Mouse (Mus musculus): ENCODE data around the gene Rhoc. TPM values are rescaled to one million over a fixed set of nuclear protein-coding genes. Genes with fewer than 3 reads are reported as not detected.

The Rhoc gene
- polyA plus RNA-seq, 1 experiment from 2014 or later: 160 TPM

DNA sequence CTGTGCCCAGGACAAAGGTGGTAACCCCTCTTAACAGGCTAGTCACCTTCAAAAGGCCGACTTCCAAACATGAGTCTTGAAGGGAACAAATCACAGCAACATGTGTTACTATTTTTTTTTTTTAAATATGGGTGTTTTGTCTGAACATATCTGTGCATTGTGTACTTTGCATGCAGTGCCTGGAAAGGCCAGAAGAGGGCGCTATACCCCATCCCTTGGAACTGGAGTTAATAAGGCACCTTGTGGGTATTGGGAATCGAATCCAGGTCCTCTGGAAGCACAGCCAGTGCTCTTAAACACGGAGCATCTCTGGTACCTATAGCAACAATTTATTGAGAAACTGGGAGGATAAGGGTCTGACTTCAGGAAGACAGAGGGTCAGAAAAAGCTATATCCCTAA lies 23.2 kb upstream of the Rhoc start:
- Histone ChIP-seq H3K27me3 (ENCODE audit: control insufficient read depth, insufficient read depth, low read length) (no peaks in the 10 kb centered on the region), H3K4me1 (ENCODE audit: control insufficient read depth, insufficient read depth, low read length) (peaks cover 2% of the 10 kb centered on the region; the same call in 1 of the 2 replicates), H3K9ac (ENCODE audit: low read length) (no peak overlapping the region), H3K36me3 (ENCODE audit: control insufficient read depth, insufficient read depth, low read length) (no peaks in the 10 kb centered on the region), H3K4me2 (ENCODE audit: low read depth, severe bottlenecking) (no peak overlapping the region), H3K27ac (replicated peaks; ENCODE audit: low read depth, low read length) (no peak overlapping the region), H3K9me3 (ENCODE audit: control insufficient read depth, low read length) (no peaks in the 10 kb centered on the region), H3K4me3 (ENCODE audit: low read depth, low read length) (no peak overlapping the region)
- peak; percentile 68 for DNase-seq (ENCODE audit: low spot score)
- 28% methylated on average over 4 of the region's 4 CpGs for WGBS
- ATAC-seq (ENCODE audit: insufficient number of reproducible peaks, low FRiP score, low TSS enrichment, low read depth): no peak

DNA sequence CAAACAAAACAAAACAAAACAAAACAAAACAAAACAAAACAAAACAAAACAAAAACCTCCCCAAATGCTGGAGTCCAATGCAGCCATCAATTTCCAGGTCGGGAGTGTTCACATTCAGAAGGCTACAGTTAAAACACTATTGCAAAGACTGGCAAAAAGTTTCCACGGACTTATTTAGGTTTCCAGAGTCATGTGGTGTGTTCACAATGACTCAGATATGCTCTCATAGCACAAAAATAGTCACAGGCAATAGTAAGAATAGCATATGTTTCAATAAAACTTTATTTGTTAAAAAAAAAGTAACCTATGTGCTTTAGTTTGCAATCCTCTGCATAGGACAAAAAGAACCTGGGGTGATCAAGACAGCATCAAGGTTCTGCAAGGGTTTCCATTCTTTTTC lies 21.0 kb upstream of the Rhoc start:
- no peak overlapping the region for H3K9ac ChIP-seq (ENCODE audit: low read length)
- no peak overlapping the region for H3K4me2 ChIP-seq (ENCODE audit: low read depth, severe bottlenecking)
- H3K36me3 ChIP-seq (ENCODE audit: control insufficient read depth, insufficient read depth, low read length): no peaks in the 10 kb centered on the region
- H3K27ac ChIP-seq (replicated peaks; ENCODE audit: low read depth, low read length): no peak overlapping the region
- DNase-seq (ENCODE audit: low spot score): no peak
- no peaks in the 10 kb centered on the region for H3K27me3 ChIP-seq (ENCODE audit: control insufficient read depth, insufficient read depth, low read length)
- H3K4me1 ChIP-seq (ENCODE audit: control insufficient read depth, insufficient read depth, low read length): peaks cover 16% of the 10 kb centered on the region
- no peaks in the 10 kb centered on the region for H3K9me3 ChIP-seq (ENCODE audit: control insufficient read depth, low read length)
- H3K4me3 ChIP-seq (ENCODE audit: low read depth, low read length): no peak overlapping the region
- ATAC-seq (ENCODE audit: insufficient number of reproducible peaks, low FRiP score, low TSS enrichment, low read depth): no peak
- WGBS: 67% methylated on average over 2 of the region's 2 CpGs

- H3K27me3 ChIP-seq (ENCODE audit: control insufficient read depth, insufficient read depth, low read length): no peaks in the 10 kb centered on the region
- H3K4me3 ChIP-seq (ENCODE audit: low read depth, low read length): no peak overlapping the region
- peaks cover 16% of the 10 kb centered on the region for H3K4me1 ChIP-seq (ENCODE audit: control insufficient read depth, insufficient read depth, low read length)
- DNase-seq (ENCODE audit: low spot score) (no peak), ATAC-seq (ENCODE audit: insufficient number of reproducible peaks, low FRiP score, low TSS enrichment, low read depth) (no peak)
- no peak overlapping the region for H3K4me2 ChIP-seq (ENCODE audit: low read depth, severe bottlenecking)
- no peaks in the 10 kb centered on the region for H3K9me3 ChIP-seq (ENCODE audit: control insufficient read depth, low read length)
- no peaks in the 10 kb centered on the region for H3K36me3 ChIP-seq (ENCODE audit: control insufficient read depth, insufficient read depth, low read length)
- H3K9ac ChIP-seq (ENCODE audit: low read length): no peak overlapping the region
- no peak overlapping the region for H3K27ac ChIP-seq (replicated peaks; ENCODE audit: low read depth, low read length)
- 76% methylated on average over 4 of the region's 4 CpGs for WGBS
Measured at GRCm38 (mm10) chr3:104767716-104768115, 20.5 kb upstream of the Rhoc start.

GRCm38 (mm10) chr3:104769135-104769534 lies 19.0 kb upstream of the Rhoc start:
- DNase-seq (ENCODE audit: low spot score) (no peak), ATAC-seq (ENCODE audit: insufficient number of reproducible peaks, low FRiP score, low TSS enrichment, low read depth) (no peak)
- H3K4me3 ChIP-seq (ENCODE audit: low read depth, low read length): no peak overlapping the region
- H3K9me3 ChIP-seq (ENCODE audit: control insufficient read depth, low read length): no peaks in the 10 kb centered on the region
- H3K27ac ChIP-seq (replicated peaks; ENCODE audit: low read depth, low read length): no peak overlapping the region
- H3K9ac ChIP-seq (ENCODE audit: low read length): no peak overlapping the region
- 65% methylated on average over 3 of the region's 3 CpGs for WGBS
- no peaks in the 10 kb centered on the region for H3K27me3 ChIP-seq (ENCODE audit: control insufficient read depth, insufficient read depth, low read length)
- peaks cover 20% of the 10 kb centered on the region for H3K4me1 ChIP-seq (ENCODE audit: control insufficient read depth, insufficient read depth, low read length)
- no peaks in the 10 kb centered on the region for H3K36me3 ChIP-seq (ENCODE audit: control insufficient read depth, insufficient read depth, low read length)
- no peak overlapping the region for H3K4me2 ChIP-seq (ENCODE audit: low read depth, severe bottlenecking)

DNA sequence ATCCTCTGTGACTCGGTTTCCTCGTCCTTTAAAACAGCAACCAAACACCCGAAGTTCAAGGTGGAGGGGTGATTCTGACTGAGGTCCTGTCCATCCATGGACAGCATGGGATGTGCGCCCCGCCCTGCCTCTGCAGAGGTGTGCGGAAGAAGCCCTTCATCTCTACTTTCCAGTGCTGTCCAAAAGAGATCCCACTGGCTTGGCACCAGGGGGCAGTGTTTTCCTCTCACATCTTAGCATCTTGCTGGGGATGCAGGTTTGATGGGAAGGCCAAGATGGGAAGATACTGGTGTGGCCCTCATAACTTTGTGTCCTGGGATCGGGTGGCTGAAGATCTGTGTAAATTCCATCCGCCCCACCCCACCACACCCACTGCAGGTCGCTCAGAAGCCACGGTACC lies 18.1 kb upstream of the Rhoc start:
- 61% methylated on average over 10 of the region's 10 CpGs for WGBS
- no peak overlapping the region for H3K4me2 ChIP-seq (ENCODE audit: low read depth, severe bottlenecking)
- no peak overlapping the region for H3K4me3 ChIP-seq (ENCODE audit: low read depth, low read length)
- no peak overlapping the region for H3K9ac ChIP-seq (ENCODE audit: low read length)
- H3K9me3 ChIP-seq (ENCODE audit: control insufficient read depth, low read length): no peaks in the 10 kb centered on the region
- H3K27ac ChIP-seq (replicated peaks; ENCODE audit: low read depth, low read length): peak overlapping the region; percentile 66; the same call in 1 of the 2 replicates
- DNase-seq (ENCODE audit: low spot score): peak; percentile 65
- H3K27me3 ChIP-seq (ENCODE audit: control insufficient read depth, insufficient read depth, low read length): no peaks in the 10 kb centered on the region
- no peak for ATAC-seq (ENCODE audit: insufficient number of reproducible peaks, low FRiP score, low TSS enrichment, low read depth)
- H3K36me3 ChIP-seq (ENCODE audit: control insufficient read depth, insufficient read depth, low read length): no peaks in the 10 kb centered on the region
- H3K4me1 ChIP-seq (ENCODE audit: control insufficient read depth, insufficient read depth, low read length): peaks cover 20% of the 10 kb centered on the region

DNA sequence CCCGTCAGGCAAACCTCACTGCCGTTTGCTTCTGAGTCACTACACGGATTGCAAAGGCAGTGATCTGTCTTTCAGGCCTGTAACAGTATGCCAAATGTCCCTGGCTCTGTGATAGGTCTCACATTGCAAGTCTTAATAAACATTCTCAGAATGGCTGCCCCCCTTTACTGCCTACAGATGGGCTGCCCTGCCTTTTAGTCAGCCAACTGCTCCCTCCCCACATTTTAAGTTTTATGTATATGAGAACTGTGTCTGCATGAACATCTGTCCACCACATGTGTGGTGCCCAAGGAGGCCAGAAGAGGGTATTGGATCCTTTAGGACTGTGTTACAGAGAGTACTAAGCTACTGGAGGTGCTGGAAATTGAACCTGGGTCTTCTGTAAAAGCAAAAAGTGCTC lies 17.3 kb upstream of the Rhoc start:
- WGBS: 25% methylated on average over 3 of the region's 3 CpGs

DNA sequence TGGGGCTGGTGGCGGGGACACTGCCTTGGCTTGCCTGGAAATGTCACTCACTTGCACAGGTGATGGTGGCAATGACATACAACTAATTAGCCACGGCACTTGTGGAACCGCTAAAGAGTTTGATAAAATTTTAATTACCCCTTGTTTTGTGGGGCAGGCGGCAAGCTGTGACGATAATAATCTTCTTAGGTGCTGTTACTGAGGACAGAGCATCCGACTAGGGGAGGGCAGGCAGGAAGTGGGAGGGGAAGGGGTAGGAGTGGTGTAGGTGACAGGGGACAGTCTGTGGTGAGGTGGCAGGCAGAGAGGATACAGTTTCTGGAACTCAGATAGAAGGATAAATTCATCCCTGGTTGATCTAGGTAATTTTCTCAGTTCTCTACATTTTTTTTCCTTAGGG lies 16.7 kb upstream of the Rhoc start:
- no peak overlapping the region for H3K4me2 ChIP-seq (ENCODE audit: low read depth, severe bottlenecking)
- H3K36me3 ChIP-seq (ENCODE audit: control insufficient read depth, insufficient read depth, low read length): no peaks in the 10 kb centered on the region
- DNase-seq (ENCODE audit: low spot score) (no peak), ATAC-seq (ENCODE audit: insufficient number of reproducible peaks, low FRiP score, low TSS enrichment, low read depth) (no peak)
- H3K27me3 ChIP-seq (ENCODE audit: control insufficient read depth, insufficient read depth, low read length): peaks cover under 1% of the 10 kb centered on the region
- H3K9ac ChIP-seq (ENCODE audit: low read length): no peak overlapping the region
- H3K27ac ChIP-seq (replicated peaks; ENCODE audit: low read depth, low read length): no peak overlapping the region; the same call in 1 of the 2 replicates
- peaks cover 20% of the 10 kb centered on the region for H3K4me1 ChIP-seq (ENCODE audit: control insufficient read depth, insufficient read depth, low read length)
- no peak overlapping the region for H3K4me3 ChIP-seq (ENCODE audit: low read depth, low read length)
- no peaks in the 10 kb centered on the region for H3K9me3 ChIP-seq (ENCODE audit: control insufficient read depth, low read length)
- 26% methylated on average over 6 of the region's 6 CpGs for WGBS

More for the DNA sequence above, 17.3 kb upstream of the Rhoc start:
- Histone ChIP-seq H3K27ac (replicated peaks; ENCODE audit: low read depth, low read length) (peak overlapping the region; percentile 66; the same call in 1 of the 2 replicates), H3K4me1 (ENCODE audit: control insufficient read depth, insufficient read depth, low read length) (peaks cover 20% of the 10 kb centered on the region), H3K27me3 (ENCODE audit: control insufficient read depth, insufficient read depth, low read length) (no peaks in the 10 kb centered on the region), H3K9ac (ENCODE audit: low read length) (no peak overlapping the region), H3K36me3 (ENCODE audit: control insufficient read depth, insufficient read depth, low read length) (no peaks in the 10 kb centered on the region), H3K4me2 (ENCODE audit: low read depth, severe bottlenecking) (no peak overlapping the region), H3K9me3 (ENCODE audit: control insufficient read depth, low read length) (no peaks in the 10 kb centered on the region), H3K4me3 (ENCODE audit: low read depth, low read length) (no peak overlapping the region)
- ATAC-seq (ENCODE audit: insufficient number of reproducible peaks, low FRiP score, low TSS enrichment, low read depth) (peak; percentile 67), DNase-seq (ENCODE audit: low spot score) (peak; percentile 68)

- Histone ChIP-seq H3K36me3 (ENCODE audit: control insufficient read depth, insufficient read depth, low read length) (no peaks in the 10 kb centered on the region), H3K27ac (replicated peaks; ENCODE audit: low read depth, low read length) (no peak overlapping the region; the same call in 1 of the 2 replicates), H3K9me3 (ENCODE audit: control insufficient read depth, low read length) (no peaks in the 10 kb centered on the region), H3K4me1 (ENCODE audit: control insufficient read depth, insufficient read depth, low read length) (peaks cover 24% of the 10 kb centered on the region), H3K4me2 (ENCODE audit: low read depth, severe bottlenecking) (no peak overlapping the region), H3K4me3 (ENCODE audit: low read depth, low read length) (no peak overlapping the region), H3K27me3 (ENCODE audit: control insufficient read depth, insufficient read depth, low read length) (peaks cover 16% of the 10 kb centered on the region), H3K9ac (ENCODE audit: low read length) (no peak overlapping the region)
- 75% methylated on average over 7 of the region's 7 CpGs for WGBS
- ATAC-seq (ENCODE audit: insufficient number of reproducible peaks, low FRiP score, low TSS enrichment, low read depth) (no peak), DNase-seq (ENCODE audit: low spot score) (no peak)
Measured at GRCm38 (mm10) chr3:104773301-104773700, 14.9 kb upstream of the Rhoc start.

DNA sequence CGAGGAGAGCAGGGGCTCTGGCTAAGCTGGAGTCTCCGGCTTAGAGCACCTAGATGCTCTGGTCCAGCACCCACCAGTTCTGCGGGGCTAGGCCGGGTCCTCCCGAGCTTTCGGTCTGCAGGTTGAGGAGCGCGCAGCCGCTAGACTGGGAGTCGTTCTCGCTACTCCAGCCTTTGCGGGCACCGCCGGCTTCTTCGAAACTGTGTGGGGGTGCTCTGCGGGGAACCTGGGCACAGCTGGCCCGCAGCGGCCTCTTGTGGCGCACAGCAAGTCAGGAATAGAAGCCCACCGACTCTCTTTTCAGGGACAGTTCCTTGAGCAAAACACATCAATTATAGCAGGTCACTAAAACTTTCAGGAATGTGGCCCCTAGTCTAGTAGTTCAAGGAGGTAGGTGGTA lies 10.8 kb upstream of the Rhoc start:
- Histone ChIP-seq H3K27ac (replicated peaks; ENCODE audit: low read depth, low read length) (no peak overlapping the region), H3K36me3 (ENCODE audit: control insufficient read depth, insufficient read depth, low read length) (no peaks in the 10 kb centered on the region), H3K9ac (ENCODE audit: low read length) (peak overlapping the region; percentile 45), H3K27me3 (ENCODE audit: control insufficient read depth, insufficient read depth, low read length) (peaks cover 48% of the 10 kb centered on the region), H3K4me1 (ENCODE audit: control insufficient read depth, insufficient read depth, low read length) (peaks cover 15% of the 10 kb centered on the region), H3K4me3 (ENCODE audit: low read depth, low read length) (peak overlapping the region; percentile 34), H3K4me2 (ENCODE audit: low read depth, severe bottlenecking) (peak overlapping the region; percentile 69), H3K9me3 (ENCODE audit: control insufficient read depth, low read length) (no peaks in the 10 kb centered on the region)
- WGBS: 2% methylated on average over 20 of the region's 20 CpGs
- ATAC-seq (ENCODE audit: insufficient number of reproducible peaks, low FRiP score, low TSS enrichment, low read depth) (no peak), DNase-seq (ENCODE audit: low spot score) (peak; percentile 80)
